Mouse (Mus musculus) spleen, postnatal 14 days (tissue): Measurements from ENCODE around the gene Itfg2.

Experiments used
- DNase-seq, 2 experiments: peaks; one replicate each; pipeline ENCODE4 v3.0.0; 2021 to 2022; ENCODE audit warnings: low spot score in 2 of 2

Gene Itfg2

DNA sequence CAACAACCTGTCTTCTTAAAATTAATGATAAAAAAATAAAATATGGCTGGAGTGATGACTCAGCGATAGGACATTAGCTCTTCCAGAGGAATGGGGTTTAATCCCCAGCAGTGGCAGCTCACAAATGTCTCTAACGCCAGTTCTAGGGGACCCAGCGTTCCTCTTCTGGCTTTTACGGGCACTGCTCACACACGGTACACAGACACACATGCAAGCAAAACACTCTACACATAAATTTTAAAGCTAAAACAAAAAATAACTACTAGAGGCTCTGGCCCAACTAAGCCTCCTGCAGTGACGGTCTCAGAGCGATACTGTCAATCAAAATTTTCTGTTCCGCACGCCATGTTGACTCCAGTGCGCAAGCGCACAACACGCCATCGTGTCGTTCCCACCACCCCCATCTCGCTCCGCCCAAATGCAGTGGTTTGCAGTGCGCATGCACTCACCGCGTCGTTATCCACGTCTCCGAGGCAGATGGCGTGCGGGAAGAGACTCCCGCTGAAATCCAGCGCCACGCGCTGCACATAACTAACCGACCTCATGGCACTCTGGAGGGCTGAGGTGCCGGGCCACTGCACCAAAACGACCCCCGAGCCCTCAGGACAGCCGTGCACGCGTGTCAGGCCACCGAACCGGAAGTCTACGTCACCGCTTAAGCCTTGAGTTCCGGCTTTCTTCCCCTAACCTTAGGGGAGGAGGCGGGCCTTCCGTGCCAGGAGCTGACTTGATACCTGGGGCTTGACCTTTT lies at the start of gene Itfg2:
Gene Itfg2, minus strand, starts transcription at position 663 of the 751 bp plus-strand sequence.
- peak; percentile 89 to 90 for DNase-seq

DNA sequence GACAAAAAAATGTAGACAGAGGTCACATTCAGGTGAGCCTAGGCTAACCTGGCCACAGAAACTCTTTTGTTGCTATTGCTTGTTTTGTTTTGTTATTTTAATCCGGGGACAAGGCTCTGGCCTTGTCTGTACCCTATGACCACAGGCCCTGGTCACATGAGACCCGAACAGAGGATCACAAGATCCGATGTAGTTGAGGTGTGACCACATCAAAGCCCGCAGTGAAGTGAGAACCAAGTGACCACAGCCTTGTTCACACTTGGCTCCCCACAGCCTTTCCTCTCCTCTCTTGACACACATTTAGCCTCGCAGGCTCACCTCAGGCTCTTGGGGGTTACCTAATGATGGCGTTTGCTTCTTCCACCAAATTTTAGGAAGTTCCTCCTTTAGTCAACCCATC lies 49.4 kb upstream of the Itfg2 start:
- DNase-seq: no peak

DNA sequence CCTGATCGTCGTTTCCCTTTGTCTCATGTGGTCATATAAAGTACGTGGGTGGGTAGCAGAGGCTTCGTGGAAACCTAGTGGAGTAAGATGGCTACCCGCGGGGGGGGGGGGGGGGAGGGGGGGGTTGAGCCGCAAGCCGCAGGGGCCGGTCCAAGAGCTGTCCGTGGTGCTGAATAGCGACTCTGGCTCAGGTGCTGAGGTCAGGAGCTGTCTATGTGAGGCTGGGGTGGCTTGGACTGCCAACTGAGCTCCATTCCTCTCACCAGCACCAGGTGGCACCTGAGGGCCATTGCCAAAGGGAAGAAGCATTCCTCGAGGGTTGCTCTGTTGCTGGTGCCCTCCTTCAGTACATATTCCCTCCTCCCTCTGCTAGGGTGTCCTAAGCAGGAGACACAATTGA lies 44.7 kb upstream of the Itfg2 start:
- DNase-seq: peak in 1 of 2 experiments; percentile 21

DNA sequence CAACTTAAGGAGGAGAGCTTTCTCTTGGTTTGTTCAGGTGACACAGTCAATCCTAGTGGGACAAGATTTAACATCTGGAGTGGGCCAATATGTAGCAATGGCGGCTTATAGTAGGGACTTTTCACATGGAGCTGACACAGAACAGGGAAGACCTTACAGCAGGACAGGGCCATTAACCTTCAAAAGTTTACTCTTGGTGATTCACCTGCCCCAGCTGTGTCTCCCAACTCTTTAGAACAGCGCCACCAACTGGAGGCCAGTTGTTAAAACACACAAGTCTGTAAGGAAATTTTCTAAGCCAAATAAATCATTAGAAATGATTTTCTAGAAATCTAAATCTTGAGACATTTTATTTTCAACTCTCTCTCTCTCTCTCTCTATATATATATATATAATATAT lies 42.6 kb upstream of the Itfg2 start:
- no peak for DNase-seq

DNA sequence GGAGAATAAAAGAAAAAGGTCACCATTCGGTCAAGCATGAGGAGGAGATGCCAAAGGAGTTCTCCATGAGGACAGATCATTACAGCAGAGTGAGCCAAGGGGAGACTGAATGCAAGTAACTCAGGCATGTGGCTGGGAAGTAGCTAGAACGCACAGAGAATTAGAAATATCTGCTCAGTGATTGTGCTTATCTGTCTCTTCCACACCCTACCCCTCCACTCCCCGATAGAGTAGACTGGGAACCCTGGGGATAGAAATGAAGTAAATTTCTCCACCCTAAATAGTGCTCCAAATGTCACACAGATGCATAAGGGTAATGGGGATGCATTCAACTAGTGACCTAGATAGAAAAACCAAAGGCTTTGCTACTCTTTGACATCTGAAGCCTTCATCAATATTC lies 41.8 kb upstream of the Itfg2 start:
- DNase-seq: no peak

DNA sequence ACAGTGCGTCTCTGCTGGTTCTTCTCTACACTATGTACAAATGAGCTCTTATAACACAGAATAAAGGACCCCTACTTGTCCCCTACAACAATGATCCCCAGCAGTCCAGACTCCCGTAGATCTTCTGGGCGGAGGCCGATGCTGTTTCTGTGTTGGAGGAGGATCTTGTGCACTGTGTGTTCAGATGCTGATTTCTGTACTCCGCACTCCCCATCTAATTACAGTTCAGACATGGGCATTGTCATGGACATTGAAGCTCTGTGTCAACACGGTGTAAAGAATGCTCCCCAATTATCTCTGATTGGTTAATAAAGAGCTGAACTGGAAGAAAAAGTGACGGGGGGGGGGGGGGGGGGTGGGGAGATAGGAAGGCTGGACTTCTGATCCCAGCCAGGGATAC lies 41.3 kb upstream of the Itfg2 start:
- no peak for DNase-seq

DNA sequence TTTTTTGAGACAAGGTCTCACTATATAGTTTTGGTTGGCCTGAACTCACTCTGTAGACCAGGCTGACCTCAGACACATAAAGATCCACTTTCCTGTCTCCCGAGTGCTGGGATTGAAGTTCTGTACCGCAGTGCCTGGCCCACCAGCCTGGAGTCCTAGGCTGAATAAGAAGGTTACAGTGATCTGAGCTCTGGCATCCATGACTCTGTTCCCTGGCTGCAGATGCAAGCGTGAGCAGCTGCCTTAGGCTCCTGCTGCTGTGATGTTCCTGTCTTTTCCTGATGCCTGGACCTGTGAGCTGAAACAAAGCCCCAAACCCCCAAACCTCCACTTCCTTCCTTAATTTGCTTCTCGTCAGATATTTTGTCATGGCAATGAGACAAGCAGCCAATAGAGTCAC lies 40.3 kb upstream of the Itfg2 start:
- no peak for DNase-seq

DNA sequence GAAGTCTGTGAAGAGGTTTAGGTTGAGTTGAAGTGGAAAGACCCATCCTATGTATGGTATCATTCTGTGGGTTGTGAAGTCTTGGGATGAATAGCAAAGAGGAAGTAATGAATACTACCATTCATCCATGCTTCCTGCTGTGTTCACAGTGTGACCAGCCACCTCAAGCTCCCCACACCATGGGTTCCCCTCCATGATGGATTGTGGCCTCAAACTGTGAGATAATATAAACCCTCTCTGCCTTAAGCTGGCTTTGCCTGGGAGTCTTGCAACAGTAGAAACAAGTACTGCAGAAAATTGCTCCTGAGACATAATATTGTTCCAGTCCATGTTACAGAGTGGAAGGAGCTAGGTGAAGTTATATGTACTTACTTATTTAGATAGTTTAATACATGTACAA lies 36.9 kb upstream of the Itfg2 start:
- no peak for DNase-seq

DNA sequence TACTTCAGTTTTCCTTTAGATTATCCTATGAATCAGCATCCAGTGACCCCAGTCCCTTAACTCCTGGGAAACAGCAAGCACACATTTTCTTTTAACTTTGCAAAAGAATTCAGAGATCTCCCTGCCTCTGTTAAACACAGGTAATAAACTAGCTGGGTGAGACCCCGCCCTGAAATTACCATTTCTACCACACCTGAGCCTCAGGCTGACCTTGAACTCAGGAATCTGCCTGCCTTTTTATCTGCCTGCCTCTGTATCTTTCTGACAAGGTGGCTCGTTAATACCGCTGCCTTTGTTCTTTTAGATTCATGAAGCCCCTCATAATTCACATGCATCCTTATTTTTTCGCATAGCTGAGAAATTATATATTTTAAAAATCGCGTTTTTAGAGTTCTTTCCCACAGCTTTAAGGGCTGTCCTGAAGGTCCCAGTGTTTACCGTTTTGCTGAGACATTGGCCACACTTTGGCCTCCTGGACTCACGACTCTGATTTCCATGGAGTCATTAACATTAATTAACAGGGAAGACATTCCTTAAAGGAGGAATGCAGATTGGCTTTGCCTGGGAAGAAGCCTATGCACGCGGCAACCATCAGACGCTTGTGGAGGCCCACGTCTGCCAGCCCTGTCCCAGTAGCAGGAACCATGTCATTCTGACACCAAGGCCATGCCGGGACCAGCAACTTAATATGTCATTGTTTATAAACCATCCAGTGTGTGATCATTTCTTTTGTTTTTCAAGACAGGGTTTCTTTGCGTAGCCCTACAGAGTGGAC lies 36.2 kb upstream of the Itfg2 start:
- no peak for DNase-seq

DNA sequence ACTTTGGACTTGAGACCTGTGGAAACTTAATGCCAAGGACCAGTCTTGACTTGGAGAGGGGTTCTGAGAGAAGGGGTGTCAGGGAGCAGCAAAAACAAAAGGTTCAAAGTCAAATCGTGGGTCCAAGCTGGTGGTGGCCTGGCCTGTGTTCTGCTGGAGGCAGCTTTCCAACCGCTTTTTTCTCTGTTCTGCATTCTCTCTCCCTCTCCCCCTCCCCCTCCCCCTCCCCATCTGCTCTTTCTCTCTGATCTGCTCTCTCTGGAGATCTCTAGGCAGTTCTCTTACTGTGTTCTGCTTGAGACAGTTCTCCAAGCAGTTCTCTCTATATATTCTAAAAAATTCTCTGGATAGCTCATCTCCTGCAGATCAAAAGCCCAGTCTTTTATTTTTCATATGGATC lies 35.6 kb upstream of the Itfg2 start:
- no peak for DNase-seq

DNA sequence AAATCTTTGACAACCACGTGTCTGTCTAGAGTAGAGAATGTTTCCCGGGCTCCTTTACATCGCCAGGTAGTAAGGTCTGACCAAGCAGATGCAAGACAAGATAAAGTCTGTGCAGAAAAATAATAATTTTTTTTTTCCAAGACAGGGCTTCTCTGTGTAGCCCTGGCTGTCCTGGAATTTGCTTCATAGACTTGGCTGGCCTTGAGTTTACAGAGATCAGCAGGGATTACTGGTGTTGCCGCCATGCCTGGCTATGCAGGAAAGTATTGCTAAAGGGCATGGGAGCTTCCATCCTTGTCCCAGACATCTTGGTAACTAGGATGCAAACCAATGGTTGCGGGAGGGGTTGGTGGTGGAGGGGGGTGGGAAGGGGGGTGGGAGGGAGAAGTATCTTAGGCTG lies 32.5 kb upstream of the Itfg2 start:
- no peak for DNase-seq

DNA sequence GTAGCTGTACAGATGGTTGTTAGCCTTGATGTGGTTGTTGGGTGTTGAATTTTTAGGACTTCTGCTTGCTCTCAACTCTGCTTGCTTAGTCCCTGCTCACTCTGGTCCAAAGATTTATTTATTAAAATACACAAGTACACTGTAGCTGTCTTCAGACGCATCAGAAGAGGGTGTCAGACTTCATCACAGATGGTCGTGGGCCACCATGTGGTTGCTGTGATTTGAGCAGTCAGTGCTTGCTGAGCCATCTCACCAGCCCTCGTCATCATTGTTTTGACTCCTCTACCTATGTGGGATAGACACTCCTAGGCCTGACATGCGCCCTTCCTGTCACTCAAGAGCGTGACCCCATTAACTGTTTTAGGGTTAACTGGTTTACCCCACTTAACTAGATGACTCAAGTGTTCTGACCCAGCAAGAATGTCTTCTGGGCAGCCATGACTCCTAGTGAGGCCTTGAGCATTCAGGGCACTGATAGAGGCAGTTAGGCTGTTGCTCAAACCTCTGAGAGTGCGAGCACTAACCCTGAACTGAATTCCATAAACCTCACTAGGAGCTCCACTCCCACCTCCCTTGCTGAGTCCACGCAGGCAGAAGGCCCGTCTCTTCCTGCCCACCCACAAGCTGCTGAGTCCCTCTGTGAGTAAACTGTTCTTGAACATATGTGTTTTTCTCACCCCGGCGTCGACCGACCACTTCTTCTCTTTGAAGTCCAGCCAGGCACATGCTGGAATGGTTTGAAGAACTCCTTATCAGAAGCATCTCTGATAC lies 31.3 kb upstream of the Itfg2 start:
- DNase-seq: no peak

DNA sequence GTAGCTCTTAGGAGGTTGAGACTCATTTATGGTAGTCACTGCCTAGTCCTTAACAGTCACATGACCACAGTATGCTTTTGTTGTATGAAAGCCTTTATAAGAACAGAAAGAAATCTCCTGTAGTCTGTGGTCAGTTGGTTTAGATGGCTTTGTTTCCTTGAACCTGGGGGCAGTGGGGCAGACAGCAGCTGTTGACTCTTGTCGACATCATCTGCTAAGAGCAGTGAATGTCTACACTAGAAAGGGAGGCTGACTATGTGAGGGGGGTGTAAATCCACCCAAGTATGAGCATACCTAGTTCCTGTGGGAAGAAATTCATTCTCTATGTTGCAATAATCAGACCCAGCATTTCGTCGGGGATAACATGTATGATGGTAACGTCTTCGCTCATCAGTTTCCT lies 22.3 kb upstream of the Itfg2 start:
- DNase-seq: no peak

DNA sequence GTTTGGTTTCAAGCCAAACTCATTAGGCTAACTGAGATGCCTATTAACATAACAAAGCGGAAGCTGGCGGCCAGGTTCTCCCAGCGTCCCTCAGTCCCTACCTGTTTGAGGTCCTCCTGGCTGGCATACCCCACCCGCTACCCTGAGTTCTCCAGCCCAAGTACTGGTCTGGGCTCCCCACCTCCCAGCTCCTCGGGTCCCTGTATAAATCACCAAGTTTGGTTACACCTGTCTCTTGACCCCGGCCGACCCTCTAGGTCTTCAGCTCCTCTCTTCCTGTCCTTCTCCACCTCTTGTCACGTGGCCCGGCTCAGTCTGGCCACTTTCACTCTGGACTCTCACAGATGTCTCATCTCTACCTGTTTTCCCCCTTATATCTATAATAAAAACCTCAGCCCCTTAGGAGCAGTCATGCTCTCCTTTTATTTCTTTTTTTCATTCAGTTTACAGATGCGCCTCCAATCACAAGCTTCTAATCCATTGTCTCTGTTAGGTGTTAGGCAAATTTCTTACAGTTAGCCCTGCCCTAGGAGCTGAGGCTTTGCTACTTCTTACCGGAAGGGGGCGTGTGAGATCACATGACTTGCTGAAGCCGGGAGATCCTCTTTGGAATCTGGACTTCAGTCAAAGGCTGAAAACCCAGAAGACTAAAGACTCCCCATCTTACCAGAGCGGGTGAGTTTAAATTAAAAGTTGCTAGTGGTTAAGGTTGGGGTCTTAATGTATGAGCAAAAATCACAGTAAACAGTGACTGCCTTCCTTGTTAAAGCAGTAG lies 21.2 kb upstream of the Itfg2 start:
- DNase-seq: no peak

DNA sequence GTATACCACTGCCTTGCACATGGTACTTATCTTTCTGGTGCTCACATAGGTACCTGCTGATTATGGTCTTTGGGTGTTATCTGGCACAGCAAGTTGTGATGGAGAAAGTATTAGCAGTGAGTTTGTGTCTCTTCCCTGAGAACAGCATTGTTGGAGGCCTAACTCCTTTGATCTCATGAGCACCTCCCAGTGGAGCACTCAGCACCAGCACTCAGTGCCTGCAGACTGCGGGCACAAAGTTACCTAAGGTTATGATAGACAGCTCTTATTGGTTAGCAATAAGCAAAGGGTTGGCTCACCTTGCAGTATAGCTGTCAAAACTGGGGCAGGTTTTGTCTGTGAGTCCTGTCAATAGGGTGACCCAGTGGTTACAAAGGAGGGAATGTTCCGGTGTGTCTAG lies 15.5 kb upstream of the Itfg2 start:
- DNase-seq: no peak

DNA sequence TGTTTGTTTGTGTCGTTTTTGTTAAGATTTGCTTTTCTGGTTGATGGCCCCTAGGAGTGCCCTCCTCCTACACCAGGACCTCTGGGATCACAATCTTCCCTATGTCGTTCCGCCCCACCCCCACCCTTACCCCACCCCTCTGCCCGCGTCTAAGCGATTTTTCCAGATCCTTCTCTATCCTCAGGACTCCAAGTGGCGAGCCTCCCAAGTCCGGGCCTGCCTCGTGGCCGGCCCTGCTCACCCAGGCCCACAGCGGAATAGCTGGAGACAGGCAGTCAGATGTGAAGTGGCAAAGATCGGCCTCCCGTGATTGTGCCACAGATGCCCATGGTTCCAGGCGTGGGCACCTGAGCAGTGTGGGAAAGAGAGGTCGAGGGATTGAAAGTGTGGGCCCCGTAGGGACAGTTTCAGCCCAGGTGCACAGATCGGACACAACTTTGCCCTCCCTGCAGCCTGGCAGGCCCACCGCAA lies 14.2 kb upstream of the Itfg2 start:
- DNase-seq: no peak

DNA sequence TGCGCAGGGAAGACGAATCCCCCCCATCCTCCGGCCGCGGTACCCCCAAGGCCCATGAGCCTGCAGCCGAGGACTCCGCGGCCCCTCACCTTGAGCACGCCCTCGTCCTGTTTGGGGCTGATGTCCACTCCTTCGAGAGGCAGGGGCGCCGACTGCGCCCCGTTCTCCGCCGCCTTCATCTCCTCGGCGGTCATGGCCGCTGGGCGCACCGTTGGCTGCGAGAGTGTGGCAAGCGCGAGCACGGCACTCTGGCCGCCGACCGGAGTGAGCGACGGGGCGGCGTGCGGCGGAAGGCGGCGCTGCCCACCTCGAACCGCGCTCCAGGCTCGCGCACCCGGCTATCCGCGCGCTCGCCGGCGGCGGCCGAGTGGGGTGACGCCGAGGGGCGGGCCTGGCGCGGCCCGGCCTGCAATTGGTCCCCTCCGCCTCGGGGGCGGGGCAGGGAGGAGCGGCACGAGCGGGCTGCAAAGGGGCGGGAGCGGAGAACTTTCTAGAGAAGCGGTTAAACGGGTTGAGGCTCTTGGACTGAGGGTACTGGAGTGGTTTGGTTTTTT lies 13.7 kb upstream of the Itfg2 start, which contains the start of gene Fkbp4:
Gene Fkbp4, minus strand, starts transcription at position 361 of the 554 bp plus-strand sequence.
- peak; percentile 86 to 91 for DNase-seq

DNA sequence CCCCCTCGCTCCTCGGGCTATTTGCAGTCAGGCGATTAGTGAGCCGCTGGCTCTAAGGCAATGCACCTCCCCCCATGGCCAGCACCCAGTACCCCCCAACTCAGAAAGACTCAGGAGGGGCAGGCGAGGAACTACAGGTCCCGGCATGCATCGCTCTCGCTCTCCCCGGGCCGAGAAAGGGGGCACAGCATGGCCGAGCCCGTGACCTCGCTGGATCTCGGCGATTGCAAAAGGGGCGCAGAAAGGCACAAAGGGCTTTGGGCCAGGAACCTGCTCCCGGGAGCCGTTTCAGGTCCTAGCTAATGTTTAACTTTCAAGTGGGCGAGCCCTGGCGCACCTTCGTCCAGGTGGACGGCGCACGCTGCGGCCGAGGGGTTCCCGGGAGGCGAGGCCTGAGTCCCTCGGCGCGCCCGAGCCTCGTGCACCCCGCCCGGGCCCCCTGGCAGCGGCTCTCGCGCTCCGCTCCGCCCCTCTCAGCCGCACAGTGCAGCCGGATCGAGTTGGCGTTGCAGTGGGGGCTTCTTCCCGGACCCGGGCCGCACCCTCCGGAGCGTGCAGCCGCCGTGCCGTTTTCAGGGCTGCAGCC lies 13.1 kb upstream of the Itfg2 start:
- peak; percentile 24 to 48 for DNase-seq

DNA sequence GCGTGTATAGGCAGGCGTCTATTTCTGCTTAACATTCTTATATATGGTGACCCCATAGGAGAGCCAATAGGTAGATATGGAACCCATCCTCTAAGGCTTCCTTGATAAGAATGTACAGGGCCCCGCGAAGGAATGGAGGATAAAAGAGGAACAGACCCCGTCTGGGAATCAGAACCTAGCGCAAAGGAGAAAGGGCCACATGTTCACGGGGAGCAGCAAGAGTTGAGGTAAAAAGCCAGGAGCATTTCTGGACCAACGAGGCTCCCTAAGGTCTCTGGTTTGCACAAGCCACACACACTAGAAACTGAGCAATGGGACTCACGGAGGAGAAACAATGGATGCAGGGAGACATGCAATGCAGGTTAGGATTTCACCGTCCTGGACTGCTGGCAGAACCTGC lies 12.6 kb upstream of the Itfg2 start:
- DNase-seq: no peak

DNA sequence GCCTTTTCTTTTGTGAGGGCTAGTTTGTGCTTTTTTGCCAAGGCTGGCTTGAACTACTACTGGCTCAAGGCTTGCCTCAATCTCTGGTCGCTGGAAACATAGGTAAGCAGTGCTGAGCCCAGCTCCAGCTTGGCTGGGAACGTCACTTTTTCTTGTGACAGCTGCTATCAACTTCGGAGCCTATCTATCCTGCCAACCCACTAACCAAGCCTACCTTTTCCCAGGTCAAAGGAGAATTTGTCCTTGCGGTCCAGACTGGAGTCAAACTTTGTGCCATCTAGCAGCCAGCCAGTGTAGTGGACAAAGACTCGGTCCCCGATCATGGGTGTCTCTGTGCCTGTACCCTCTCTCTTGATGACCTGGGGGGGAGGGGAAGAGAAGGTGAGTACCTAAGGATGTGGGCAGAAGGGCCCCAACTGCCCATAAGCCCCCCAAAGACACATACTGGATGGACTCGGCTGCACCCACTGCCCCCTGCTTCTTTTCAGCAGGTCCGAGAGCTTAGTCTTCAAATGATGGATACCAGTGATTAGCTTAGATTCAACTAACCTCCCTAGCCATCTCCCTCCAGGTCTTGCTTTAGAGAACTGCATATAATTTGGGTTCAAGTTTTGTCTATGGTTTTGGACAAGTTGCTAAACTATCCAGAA lies 11.8 kb upstream of the Itfg2 start:
- DNase-seq: no peak
